Mouse (Mus musculus) embryonic facial prominence, embryonic 11.5 days (tissue): ENCODE results near the gene Urah. TPM values are rescaled to one million over a fixed set of nuclear protein-coding genes. Genes with fewer than 3 reads are reported as not detected.

Experiments used
- ATAC-seq: fragments of 200-750 bp; cut with Nextera tagmentation; replicated peaks from 2 replicates; pipeline ENCODE4 v1.8.0; 2017; ENCODE audit warnings: low read depth; ENCODE audit not compliant: insufficient number of reproducible peaks, low FRiP score, low TSS enrichment
- DNase-seq: peaks from one replicate; pipeline ENCODE4 v3.0.0-alpha.2; 2015; ENCODE audit warnings: low spot score
- H3K27ac ChIP-seq: fragments of 300-500 bp; sonication (generic); replicated peaks from 2 replicates; pipeline ENCODE4 v1.5.1; 2014; ENCODE audit warnings: mild to moderate bottlenecking, low read depth, low read length, control low read depth
- H3K27me3 ChIP-seq: fragments of 300-500 bp; sonication (generic); 2 replicates; pipeline ENCODE4 v1.6.1; 2014; ENCODE audit warnings: mild to moderate bottlenecking, low read length, moderate library complexity, mixed read lengths; ENCODE audit not compliant: control insufficient read depth, insufficient read depth
- H3K36me3 ChIP-seq: fragments of 300-500 bp; sonication (generic); replicated peaks from 2 replicates; pipeline ENCODE4 v1.6.1; 2014; ENCODE audit warnings: low read depth, mild to moderate bottlenecking, low read length, moderate library complexity, mixed read lengths; ENCODE audit not compliant: control insufficient read depth, insufficient read depth
- H3K4me1 ChIP-seq: fragments of 300-500 bp; sonication (generic); 2 replicates; pipeline ENCODE4 v1.6.1; 2014; ENCODE audit warnings: low read length, mixed read lengths; ENCODE audit not compliant: control insufficient read depth, insufficient read depth
- H3K4me2 ChIP-seq: fragments of 300-500 bp; sonication (generic); 2 replicates; pipeline ENCODE4 v1.6.1; 2014; ENCODE audit warnings: low read depth, mild to moderate bottlenecking, control low read depth, low read length, moderate library complexity
- H3K4me3 ChIP-seq: fragments of 300-500 bp; sonication (generic); 2 replicates; pipeline ENCODE4 v1.5.1; 2014; ENCODE audit warnings: low read depth, low read length, control low read depth
- H3K9ac ChIP-seq: fragments of 300-500 bp; sonication (generic); replicated peaks from 2 replicates; pipeline ENCODE4 v1.6.1; 2014; ENCODE audit warnings: mild to moderate bottlenecking, control low read depth, low read length
- H3K9me3 ChIP-seq: fragments of 300-500 bp; sonication (generic); replicated peaks from 2 replicates; pipeline ENCODE4 v1.6.1; 2016; ENCODE audit warnings: mild to moderate bottlenecking, low read length, inconsistent platforms, mixed read lengths; ENCODE audit not compliant: control insufficient read depth
- WGBS: fragments of 180-500 bp; shearing (Covaris S2); extraction: QIAGEN DNeasy Blood & Tissue Kit; methylation state at CpG from one replicate; pipeline ENCODE4 v1.1.7; 2014; 5-methylcytosine and 5-hydroxymethylcytosine counted together
- polyA plus RNA-seq: library from polyadenylated mRNA; unstranded; fragments of >200 nt; fragmentation: Nextera tagmentation; extraction: Ambion mirVana; gene quantifications from 2 replicates; pipeline ENCODE4 v1.2.1, GENCODE M21; 2014

Gene Urah
- polyA plus RNA-seq, 1 experiment from 2014 or later, result 1.3 TPM

DNA sequence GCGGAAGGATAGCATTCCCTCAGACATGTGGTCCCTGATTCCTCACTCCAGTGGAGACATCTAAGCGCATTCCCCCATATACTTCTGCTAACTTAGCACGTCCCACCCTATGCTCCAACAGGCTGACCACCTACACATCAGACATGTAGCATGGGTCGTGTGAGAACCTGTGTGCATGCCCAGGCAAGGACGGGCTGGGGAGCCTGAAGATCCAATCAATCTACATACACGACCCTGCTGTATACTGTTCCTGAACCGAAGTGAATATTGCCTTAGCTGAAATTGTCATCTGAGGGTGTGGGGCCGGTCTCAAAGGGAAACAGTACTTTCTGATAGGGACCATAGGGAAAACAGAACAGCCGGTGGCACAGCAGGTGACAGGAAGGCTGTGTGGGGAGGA is 20.4 kb downstream of the Urah start:
- ATAC-seq, result no peak
- no peak for DNase-seq
- no peaks in the 10 kb centered on the region for H3K9me3 ChIP-seq
- H3K4me1 ChIP-seq, result peaks cover 2% of the 10 kb centered on the region
- H3K4me3 ChIP-seq, result peak overlapping the region; percentile 74
- H3K27ac ChIP-seq, result no peak overlapping the region
- 75% methylated on average over 9 of the region's 9 CpGs for WGBS
- H3K4me2 ChIP-seq, result peak overlapping the region; percentile 98
- peaks cover 13% of the 10 kb centered on the region for H3K36me3 ChIP-seq
- H3K27me3 ChIP-seq, result no peaks in the 10 kb centered on the region
- H3K9ac ChIP-seq, result peak overlapping the region; percentile 87; the same call in 1 of the 2 replicates

DNA sequence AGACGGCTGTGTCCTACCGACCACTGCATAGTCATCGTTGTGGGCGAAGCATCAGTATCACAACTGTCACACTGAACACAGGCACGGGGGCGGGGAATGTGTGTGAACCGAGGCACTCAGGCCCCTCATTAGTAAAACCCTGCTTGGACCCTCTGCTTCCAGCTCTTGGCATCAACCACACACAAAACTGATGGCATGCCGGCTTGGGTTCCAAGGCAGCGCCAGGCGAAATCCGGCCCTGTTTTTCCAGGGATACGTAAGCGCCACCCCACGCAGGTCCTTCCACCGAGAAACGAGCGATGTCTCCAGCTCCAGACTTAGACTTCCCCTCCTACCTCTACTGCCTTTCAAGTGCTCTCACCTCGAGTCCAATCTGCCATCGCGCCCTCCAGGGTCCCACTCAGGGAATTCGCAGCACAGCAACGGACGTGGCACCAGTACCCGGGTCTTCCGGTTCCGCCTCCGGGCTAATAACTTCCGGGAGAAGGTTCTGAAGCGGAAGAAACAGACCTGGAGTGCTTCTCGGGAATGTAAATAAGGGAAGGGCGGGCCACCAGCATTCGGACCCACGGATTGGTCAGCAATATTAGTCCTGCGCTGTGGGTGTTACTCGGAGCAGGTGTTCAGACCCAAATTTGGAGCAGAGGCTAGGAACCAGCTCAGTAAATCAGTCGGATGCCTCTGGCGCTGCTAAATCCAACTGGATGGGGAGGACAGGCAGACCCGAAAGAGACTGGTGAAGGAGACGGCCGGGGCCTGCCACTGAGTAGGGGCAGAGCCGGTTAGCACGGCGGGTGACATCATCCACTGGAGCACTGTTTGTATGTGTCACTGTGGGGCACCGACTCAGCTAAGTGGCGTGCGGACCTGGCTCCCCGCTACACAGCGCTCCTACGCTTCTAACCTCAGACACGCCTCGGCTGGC is 21.3 kb downstream of the Urah start, which contains the start of gene Gm45785:
TSS of gene Gm45785 (minus strand) at position 472 of the 925 bp plus-strand sequence.
- H3K36me3 ChIP-seq, result peaks cover 13% of the 10 kb centered on the region
- DNase-seq, result peak; percentile 93

DNA sequence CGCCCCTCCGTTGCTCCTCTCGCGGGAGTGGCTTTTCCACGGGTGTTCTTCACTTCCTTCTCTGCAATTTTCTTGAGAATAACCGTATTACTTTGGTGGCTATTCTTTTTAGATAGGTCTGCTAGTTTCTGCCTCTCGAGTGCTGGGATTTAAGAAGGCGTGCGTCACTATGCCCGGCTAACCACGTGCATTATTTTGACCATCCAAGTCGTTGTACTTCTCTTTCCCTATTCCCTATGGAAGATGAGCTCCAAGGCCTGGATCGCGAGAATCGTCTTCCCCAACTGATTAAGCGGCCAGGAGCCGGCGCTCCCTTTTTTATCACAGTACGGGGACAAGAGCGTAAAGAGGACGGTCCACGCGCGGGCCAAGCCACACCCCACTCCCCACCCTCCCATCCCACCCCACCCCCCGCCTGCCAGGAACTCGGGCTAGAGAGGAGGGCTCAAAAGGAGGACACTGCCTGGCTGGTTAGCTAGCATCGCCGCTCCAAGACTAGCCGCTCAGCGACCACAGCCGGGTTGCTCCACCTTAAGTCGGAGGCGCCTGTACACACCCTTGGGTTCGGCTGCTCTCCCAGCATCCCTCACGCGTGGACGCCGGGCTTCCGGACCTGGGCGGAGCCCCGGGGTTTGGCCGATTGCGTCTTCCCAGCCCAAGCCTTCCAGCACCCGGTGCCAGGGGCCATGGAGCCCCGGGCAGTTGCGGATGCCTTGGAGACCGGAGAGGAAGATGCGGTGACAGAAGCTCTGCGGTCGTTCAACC is 22.1 kb downstream of the Urah start, which contains the start of gene Ric8a:
TSS of gene Ric8a (plus strand) at position 173 of the 765 bp plus-strand sequence.
- Histone ChIP-seq H3K4me1 (peaks cover 2% of the 10 kb centered on the region), H3K9me3 (no peaks in the 10 kb centered on the region), H3K4me2 (peak within 1 kb of the TSS; percentile 98), H3K4me3 (peak within 1 kb of the TSS; percentile 74), H3K36me3 (peaks cover 15% of the 10 kb centered on the region), H3K9ac (peak within 1 kb of the TSS; percentile 87), H3K27ac (peak within 1 kb of the TSS; percentile 66), H3K27me3 (no peaks in the 10 kb centered on the region)
- DNase-seq, result peak; percentile 81
- 0% methylated on average over 50 of the region's 50 CpGs for WGBS
- ATAC-seq, result peak; percentile 81

More for the DNA sequence above, 21.3 kb downstream of the Urah start, which contains the start of gene Gm45785:
- no peaks in the 10 kb centered on the region for H3K9me3 ChIP-seq
- peak within 1 kb of the TSS; percentile 87 for H3K9ac ChIP-seq
- H3K4me1 ChIP-seq, result peaks cover 2% of the 10 kb centered on the region
- peak within 1 kb of the TSS; percentile 74 for H3K4me3 ChIP-seq
- ATAC-seq, result peak; percentile 73
- H3K27ac ChIP-seq, result peak within 1 kb of the TSS; percentile 66
- H3K27me3 ChIP-seq, result no peaks in the 10 kb centered on the region
- H3K4me2 ChIP-seq, result peak within 1 kb of the TSS; percentile 98
- under 1% methylated on average over 51 of the region's 51 CpGs for WGBS

DNA sequence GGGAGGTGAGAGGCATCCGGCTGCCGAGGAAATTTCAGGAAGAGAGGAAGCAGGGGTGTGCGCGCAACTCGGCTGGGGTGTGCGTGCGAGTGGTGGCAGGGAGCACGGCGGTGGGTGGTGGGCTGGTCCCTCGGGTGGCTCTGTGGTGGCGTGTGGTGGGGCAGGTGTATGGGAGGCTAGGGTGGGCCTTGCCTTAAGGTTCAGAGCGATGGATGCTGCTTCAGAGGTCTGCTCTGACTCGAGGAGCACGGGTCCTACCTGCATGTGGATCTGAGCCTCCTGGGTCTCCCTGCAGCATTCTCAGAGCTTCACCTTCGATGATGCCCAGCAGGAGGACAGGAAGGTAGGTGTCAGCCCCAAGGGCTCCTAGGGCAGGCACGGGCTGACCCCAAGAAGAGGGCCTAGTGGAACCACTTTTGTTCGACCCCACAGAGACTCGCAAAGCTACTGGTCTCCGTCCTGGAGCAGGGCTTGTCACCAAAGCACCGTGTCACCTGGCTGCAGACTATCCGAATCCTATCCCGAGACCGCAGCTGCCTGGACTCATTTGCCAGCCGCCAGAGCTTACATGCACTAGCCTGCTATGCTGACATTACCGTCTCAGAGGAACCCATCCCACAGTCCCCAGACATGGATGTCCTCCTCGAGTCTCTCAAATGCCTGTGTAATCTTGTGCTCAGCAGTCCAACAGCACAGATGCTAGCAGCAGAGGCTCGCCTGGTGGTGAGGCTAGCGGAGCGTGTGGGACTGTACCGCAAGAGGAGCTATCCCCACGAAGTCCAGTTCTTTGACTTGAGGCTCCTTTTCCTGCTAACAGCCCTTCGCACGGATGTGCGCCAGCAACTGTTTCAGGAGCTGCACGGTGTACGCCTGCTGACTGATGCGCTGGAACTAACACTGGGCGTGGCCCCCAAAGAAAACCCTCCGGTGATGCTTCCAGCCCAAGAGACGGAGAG is 23.0 kb downstream of the Urah start, which contains the start of gene Bet1l:
TSS of gene Bet1l (minus strand) at position 28 of the 956 bp plus-strand sequence.
- ATAC-seq, result peak; percentile 11; the same call in 1 of the 2 replicates
- 41% methylated on average over 39 of the region's 40 CpGs for WGBS

DNA sequence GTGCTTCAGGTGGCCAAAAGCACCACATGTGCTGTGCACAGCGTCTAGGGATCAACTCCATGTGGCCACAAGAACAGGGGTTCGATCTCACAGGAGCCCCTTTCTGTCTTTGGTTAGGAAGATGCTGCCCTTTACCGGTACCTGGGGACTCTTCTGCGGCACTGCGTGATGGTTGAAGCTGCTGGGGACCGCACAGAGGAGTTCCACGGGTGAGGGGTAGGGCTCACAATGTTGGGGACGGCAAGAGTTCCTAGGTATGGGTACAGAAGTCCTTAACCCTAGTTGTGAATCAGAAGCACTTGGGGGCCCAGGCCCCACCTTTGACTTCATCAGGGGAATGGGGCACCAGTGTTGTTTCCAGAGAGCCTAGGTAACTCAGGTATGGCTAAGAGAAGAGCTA is 23.9 kb downstream of the Urah start:
- Histone ChIP-seq H3K27ac (no peak overlapping the region), H3K4me2 (no peak overlapping the region), H3K36me3 (peaks cover 10% of the 10 kb centered on the region), H3K9ac (no peak overlapping the region), H3K4me1 (peaks cover 2% of the 10 kb centered on the region), H3K4me3 (no peak overlapping the region), H3K27me3 (no peaks in the 10 kb centered on the region), H3K9me3 (no peaks in the 10 kb centered on the region)
- ATAC-seq (no peak), DNase-seq (no peak)
- WGBS, result 96% methylated on average over 8 of the region's 8 CpGs

More for the DNA sequence above, 23.0 kb downstream of the Urah start, which contains the start of gene Bet1l:
- DNase-seq, result no peak
- no peaks in the 10 kb centered on the region for H3K27me3 ChIP-seq
- H3K36me3 ChIP-seq, result peaks cover 17% of the 10 kb centered on the region
- H3K4me1 ChIP-seq, result peaks cover 2% of the 10 kb centered on the region
- H3K4me3 ChIP-seq, result peak within 1 kb of the TSS; percentile 74
- H3K4me2 ChIP-seq, result peak within 1 kb of the TSS; percentile 98
- no peaks in the 10 kb centered on the region for H3K9me3 ChIP-seq
- peak within 1 kb of the TSS; percentile 87 for H3K9ac ChIP-seq
- peak within 1 kb of the TSS; percentile 66 for H3K27ac ChIP-seq

DNA sequence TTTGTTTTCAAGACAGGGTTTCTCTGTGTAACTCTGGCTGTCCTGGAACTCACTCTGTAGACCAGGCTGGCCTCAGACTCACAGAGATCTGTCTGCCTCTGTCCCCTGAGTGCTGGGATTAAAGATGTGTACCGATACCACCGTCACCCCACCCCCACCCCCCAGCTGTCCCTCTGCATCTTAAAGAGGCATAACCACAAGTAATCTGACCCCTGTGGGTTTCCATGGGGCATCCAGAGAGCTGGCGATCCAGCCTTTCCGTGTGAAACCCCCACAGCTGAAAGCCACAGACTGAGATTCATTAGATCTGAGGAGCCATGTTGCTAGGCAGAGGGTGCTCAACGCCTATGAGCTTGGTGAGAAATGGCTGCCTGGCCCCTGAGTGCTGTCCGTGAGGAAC is 25.2 kb downstream of the Urah start:
- H3K4me1 ChIP-seq, result peaks cover 2% of the 10 kb centered on the region
- DNase-seq (no peak), ATAC-seq (no peak)
- WGBS, result 76% methylated on average over 6 of the region's 6 CpGs
- no peak overlapping the region for H3K9ac ChIP-seq
- no peaks in the 10 kb centered on the region for H3K9me3 ChIP-seq
- H3K4me2 ChIP-seq, result no peak overlapping the region
- no peak overlapping the region for H3K4me3 ChIP-seq
- H3K36me3 ChIP-seq, result peaks cover 7% of the 10 kb centered on the region; the same call in 1 of the 2 replicates
- H3K27me3 ChIP-seq, result no peaks in the 10 kb centered on the region
- H3K27ac ChIP-seq, result no peak overlapping the region

DNA sequence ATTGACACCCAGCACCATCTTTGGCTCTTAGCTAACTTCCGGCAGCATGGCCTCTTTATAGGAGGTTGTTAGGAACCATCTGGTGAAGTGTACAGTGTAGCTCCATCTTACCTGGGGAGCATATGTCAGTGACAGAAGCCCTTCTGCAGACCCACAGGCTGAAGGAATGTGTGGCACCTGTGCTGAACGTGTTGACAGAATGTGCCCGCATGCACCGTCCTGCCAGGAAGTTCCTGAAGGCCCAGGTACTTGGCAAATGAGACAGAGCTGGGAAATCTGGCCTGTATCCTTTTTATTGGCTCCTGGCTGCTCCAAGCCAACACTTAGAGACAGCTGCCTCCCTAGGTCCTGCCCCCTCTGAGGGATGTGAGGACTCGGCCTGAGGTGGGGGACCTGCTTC is 25.9 kb downstream of the Urah start:
- H3K4me3 ChIP-seq, result no peak overlapping the region
- H3K27me3 ChIP-seq, result no peaks in the 10 kb centered on the region
- H3K9me3 ChIP-seq, result no peaks in the 10 kb centered on the region
- H3K36me3 ChIP-seq, result peaks cover 7% of the 10 kb centered on the region; the same call in 1 of the 2 replicates
- ATAC-seq (no peak), DNase-seq (no peak)
- H3K9ac ChIP-seq, result no peak overlapping the region
- H3K27ac ChIP-seq, result no peak overlapping the region
- H3K4me1 ChIP-seq, result peaks cover 2% of the 10 kb centered on the region
- whole genome bisulfite sequencing, result 92% methylated on average over 5 of the region's 5 CpGs
- H3K4me2 ChIP-seq, result no peak overlapping the region
